Mouse (Mus musculus) liver, embryonic 14.5 days (tissue): ENCODE measurements around the gene Olfr522. TPM values are rescaled to one million over a fixed set of nuclear protein-coding genes. Genes with fewer than 3 reads are reported as not detected.

Source experiments
- ATAC-seq: fragments of 200-750 bp; cut with Nextera tagmentation; 2 replicates; pipeline ENCODE4 v1.8.0; 2017; ENCODE audit warnings: moderate number of reproducible peaks, mild to moderate bottlenecking, moderate library complexity; ENCODE audit not compliant: insufficient read depth
- DNase-seq, 3 experiments: peaks; one replicate each; pipeline ENCODE4 v3.0.0-alpha.2; 2012 to 2013; ENCODE audit warnings: low read depth in 3 of 3, low spot score in 3 of 3
- H3K27ac ChIP-seq: fragments of 300-500 bp; sonication (generic); 2 replicates; pipeline ENCODE4 v1.5.1; 2014; ENCODE audit warnings: moderate library complexity, mild to moderate bottlenecking, control low read depth, inconsistent platforms
- H3K27me3 ChIP-seq: fragments of 300-500 bp; sonication (generic); 2 replicates; pipeline ENCODE4 v1.6.1; 2014; ENCODE audit warnings: mild to moderate bottlenecking, low read length, moderate library complexity; ENCODE audit not compliant: control insufficient read depth, insufficient read depth
- H3K36me3 ChIP-seq: fragments of 300-500 bp; sonication (generic); replicated peaks from 2 replicates; pipeline ENCODE4 v1.6.1; 2014; ENCODE audit warnings: low read depth; ENCODE audit not compliant: control insufficient read depth, insufficient read depth
- H3K4me1 ChIP-seq, 2 experiments: fragments of 200-500 bp in 1 of 2; fragments of 300-500 bp in 1 of 2; sonication (generic) in 1 of 2; replicated peaks; 2 replicates each; pipeline ENCODE4 v1.6.1; 2012 to 2014; ENCODE audit warnings: antibody characterized with exemption in 1 of 2, inconsistent platforms in 1 of 2, low read length in 1 of 2; ENCODE audit not compliant: control insufficient read depth in 2 of 2, insufficient read depth in 2 of 2
- H3K4me2 ChIP-seq: fragments of 300-500 bp; sonication (generic); 2 replicates; pipeline ENCODE4 v1.6.1; 2014; ENCODE audit warnings: low read depth, mild to moderate bottlenecking, control low read depth, moderate library complexity
- H3K4me3 ChIP-seq, 2 experiments: fragments of 200-500 bp in 1 of 2; fragments of 300-500 bp in 1 of 2; sonication (generic) in 1 of 2; 2 replicates each; pipeline ENCODE4 v1.5.1; 2012 to 2014; ENCODE audit warnings: low read depth in 2 of 2, low read length in 2 of 2, mild to moderate bottlenecking in 2 of 2, control low read depth in 1 of 2, inconsistent platforms in 1 of 2, moderate library complexity in 1 of 2; ENCODE audit not compliant: insufficient read depth in 1 of 2
- H3K9ac ChIP-seq: fragments of 300-500 bp; sonication (generic); replicated peaks from 2 replicates; pipeline ENCODE4 v1.6.1; 2014; ENCODE audit warnings: mild to moderate bottlenecking, control low read depth, moderate library complexity
- H3K9me3 ChIP-seq: fragments of 300-500 bp; sonication (generic); 2 replicates; pipeline ENCODE4 v1.6.1; 2016; ENCODE audit warnings: low read length, mixed read lengths; ENCODE audit not compliant: control insufficient read depth
- CTCF ChIP-seq: IDR thresholded peaks from 2 replicates; pipeline ENCODE4 v1.5.1; 2016; ENCODE audit warnings: antibody characterized with exemption, low read depth, control low read depth
- EP300 ChIP-seq: IDR thresholded peaks from 2 replicates; pipeline ENCODE4 v1.6.1; 2016; ENCODE audit warnings: antibody characterized with exemption, low read depth
- WGBS: fragments of 180-500 bp; shearing (Covaris S2); extraction: QIAGEN DNeasy Blood & Tissue Kit; methylation state at CpG from one replicate; pipeline ENCODE4 v1.1.7; 2014; ENCODE audit not compliant: insufficient replicate concordance; 5-methylcytosine and 5-hydroxymethylcytosine counted together
- polyA plus RNA-seq, 2 experiments: library from polyadenylated mRNA; depleted of rRNA in 1 of 2; stranded (reverse) in 1 of 2; unstranded in 1 of 2; fragments of >200 nt; fragmentation: Nextera tagmentation in 1 of 2; extraction: Ambion mirVana in 1 of 2; gene quantifications; 2 replicates each; pipeline versions ENCODE4 v1.2.1 to v1.2.3; 2012 to 2014

The Olfr522 gene
- polyA plus RNA-seq (2012; rRNA removed) (not detected in 2 replicates), polyA plus RNA-seq (2014; fragmentation: Nextera tagmentation; extraction: Ambion mirVana) (not detected in 2 replicates)

DNA sequence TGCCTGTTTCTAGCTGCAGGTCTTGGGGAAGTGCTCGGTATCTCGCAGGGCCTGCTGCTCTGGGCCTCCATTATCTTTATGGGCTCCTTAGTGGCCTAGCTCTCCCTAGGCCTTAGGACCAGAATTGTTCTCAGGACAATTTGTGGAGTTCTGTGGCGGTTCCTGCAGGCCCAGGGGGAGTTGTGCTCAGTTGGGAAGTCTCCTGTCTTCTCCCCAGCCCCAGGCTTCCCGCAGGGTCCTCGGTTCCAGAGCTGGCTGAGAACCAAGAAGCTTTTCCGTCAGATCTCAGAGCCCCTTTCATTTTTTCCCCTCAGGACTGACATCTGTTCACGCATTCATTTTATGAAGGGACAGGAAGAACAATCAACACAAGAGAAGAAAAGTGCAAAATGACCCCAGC lies at the start of gene Olfr522:
Gene Olfr522, minus strand, starts transcription at position 101 of the 400 bp plus-strand sequence.
- TF ChIP-seq EP300 (no peak), CTCF (no peak)
- Histone ChIP-seq H3K27ac (no peak within 1 kb of the TSS), H3K9ac (no peak within 1 kb of the TSS), H3K4me2 (no peak within 1 kb of the TSS), H3K27me3 (no peaks in the 10 kb centered on the region), H3K9me3 (no peaks in the 10 kb centered on the region), H3K4me1 (no peaks in the 10 kb centered on the region), H3K4me3 (no peak within 1 kb of the TSS), H3K36me3 (no peaks in the 10 kb centered on the region)
- DNase-seq (no peak), ATAC-seq (no peak)
- 52% methylated on average over 7 of the region's 7 CpGs for WGBS

DNA sequence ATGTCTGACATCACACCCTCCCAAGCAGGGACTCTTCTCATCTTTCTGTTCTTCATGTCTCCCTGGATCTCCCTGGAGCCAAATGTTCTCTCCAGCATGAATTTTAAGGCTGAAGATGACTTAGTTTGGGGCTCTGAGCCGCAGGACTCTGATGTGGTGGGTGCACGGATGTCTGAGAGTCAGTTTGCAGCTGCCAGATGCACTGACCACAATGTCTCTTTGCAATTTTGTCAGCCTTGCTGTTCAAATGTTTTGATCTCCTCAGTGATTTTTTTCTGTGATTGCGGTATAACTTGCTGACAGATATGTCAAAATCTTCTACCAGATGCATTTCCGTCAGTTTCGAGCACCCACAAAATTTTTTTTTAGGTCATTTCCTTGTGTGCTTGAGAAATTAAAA lies 49.3 kb upstream of the Olfr522 start:
- peaks cover 0 to 2% of the 10 kb centered on the region in 2 experiments; a peak in 1 of 4 replicates for H3K4me1 ChIP-seq
- no peak overlapping the region for H3K4me3 ChIP-seq
- no peaks in the 10 kb centered on the region for H3K27me3 ChIP-seq
- WGBS: 57% methylated on average over 5 of the region's 5 CpGs
- H3K27ac ChIP-seq: no peak overlapping the region
- no peaks in the 10 kb centered on the region for H3K36me3 ChIP-seq
- no peaks in the 10 kb centered on the region for H3K9me3 ChIP-seq
- no peak for TF ChIP-seq CTCF
- TF ChIP-seq EP300: no peak
- H3K9ac ChIP-seq: no peak overlapping the region
- DNase-seq (no peak), ATAC-seq (no peak)
- no peak overlapping the region for H3K4me2 ChIP-seq

DNA sequence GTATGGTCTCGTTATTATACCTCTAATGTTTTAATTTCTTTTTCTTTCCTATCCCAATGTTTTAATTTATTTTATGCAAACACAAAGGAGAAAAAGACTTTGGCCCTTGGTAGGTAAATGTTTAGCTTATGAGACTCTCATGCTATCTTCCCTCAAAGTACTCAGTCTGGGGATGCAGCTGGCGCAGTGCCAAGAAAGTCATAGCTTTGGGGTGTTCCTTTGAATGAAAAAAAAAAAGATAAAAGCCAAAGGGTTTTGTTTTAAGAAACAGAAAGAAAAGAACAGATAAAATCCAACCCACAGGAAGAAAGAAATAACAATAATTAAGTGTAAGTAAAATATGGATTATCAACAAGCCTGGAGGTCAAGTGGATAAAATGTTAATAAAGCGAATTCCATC lies 44.1 kb upstream of the Olfr522 start:
- H3K4me3 ChIP-seq: no peak overlapping the region
- ATAC-seq: no peak
- WGBS: 21% methylated on average over 3 of the region's 3 CpGs
- H3K27ac ChIP-seq: no peak overlapping the region
- no peak overlapping the region; the same call in 1 of the 2 replicates for H3K4me2 ChIP-seq
- peak; percentile 17 to 37 (median 31) for DNase-seq
- H3K9ac ChIP-seq: no peak overlapping the region
- H3K9me3 ChIP-seq: no peaks in the 10 kb centered on the region
- TF ChIP-seq EP300 (no peak), CTCF (no peak)
- H3K4me1 ChIP-seq: peaks cover 10 to 26% of the 10 kb centered on the region in 2 experiments
- no peaks in the 10 kb centered on the region for H3K27me3 ChIP-seq
- no peaks in the 10 kb centered on the region for H3K36me3 ChIP-seq

DNA sequence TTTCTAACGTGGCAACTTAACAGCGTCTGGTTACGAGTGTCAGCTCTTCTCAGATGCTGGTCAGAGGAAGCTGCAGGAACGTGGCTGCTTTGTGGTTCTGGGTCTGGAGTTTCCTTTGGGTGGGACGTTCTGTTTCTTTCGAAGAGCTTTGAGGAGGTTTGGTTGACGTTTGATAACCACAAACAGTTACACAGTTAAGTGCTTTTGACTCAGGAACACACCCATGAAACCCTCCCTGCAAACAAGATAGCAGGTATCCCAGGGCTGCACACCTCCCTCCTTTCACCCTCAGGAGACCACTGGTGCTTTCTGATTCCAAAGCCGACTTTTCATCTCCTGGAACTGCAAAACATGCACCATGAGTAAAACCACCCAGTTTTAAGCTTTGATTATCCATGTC lies 43.6 kb upstream of the Olfr522 start:
- no peak overlapping the region for H3K27ac ChIP-seq
- no peak overlapping the region for H3K9ac ChIP-seq
- H3K27me3 ChIP-seq: no peaks in the 10 kb centered on the region
- peak; percentile 83 for ATAC-seq
- H3K4me3 ChIP-seq: no peak overlapping the region
- peak; percentile 33 to 36 (median 33) for DNase-seq
- WGBS: 13% methylated on average over 8 of the region's 8 CpGs
- no peaks in the 10 kb centered on the region for H3K9me3 ChIP-seq
- peak overlapping the region; percentile 2 for H3K4me2 ChIP-seq
- no peak for TF ChIP-seq CTCF
- peak; percentile 84 for TF ChIP-seq EP300
- no peaks in the 10 kb centered on the region for H3K36me3 ChIP-seq
- peaks cover 10 to 27% of the 10 kb centered on the region in 2 experiments for H3K4me1 ChIP-seq

DNA sequence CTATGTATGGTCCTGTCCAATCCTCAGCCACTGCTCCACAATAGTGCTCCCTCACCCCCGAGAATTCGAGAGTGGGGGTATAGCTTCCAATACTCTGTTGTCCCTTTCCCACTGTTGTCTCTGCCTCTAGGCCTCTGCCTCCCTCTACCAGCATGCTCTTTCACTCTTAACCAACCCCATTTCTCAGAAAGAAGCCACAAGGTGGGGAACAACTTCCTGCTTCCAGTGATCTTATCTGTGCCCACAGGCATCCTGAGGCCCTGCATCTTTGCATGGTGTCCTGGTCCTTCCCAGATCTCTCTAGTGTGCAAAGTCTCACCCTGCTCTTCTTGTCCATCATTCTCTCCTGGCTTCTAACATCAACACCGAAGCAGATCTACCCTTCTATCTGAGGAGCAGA lies 42.3 kb upstream of the Olfr522 start:
- Histone ChIP-seq H3K4me1 (peaks cover 10 to 27% of the 10 kb centered on the region in 2 experiments), H3K36me3 (no peaks in the 10 kb centered on the region), H3K9ac (no peak overlapping the region), H3K4me2 (no peak overlapping the region), H3K9me3 (no peaks in the 10 kb centered on the region), H3K27me3 (no peaks in the 10 kb centered on the region), H3K27ac (no peak overlapping the region), H3K4me3 (no peak overlapping the region)
- DNase-seq (peak in 1 of 3 experiments; percentile 17), ATAC-seq (peak; percentile 32; the same call in 1 of the 2 replicates)
- 29% methylated on average over 3 of the region's 3 CpGs for WGBS
- TF ChIP-seq EP300 (no peak), CTCF (no peak)
